Mouse (Mus musculus) forebrain, embryonic 11.5 days (tissue): ENCODE results near the gene Pcca. TPM values are rescaled to one million over a fixed set of nuclear protein-coding genes. Genes with fewer than 3 reads are reported as not detected.

Experiments
- ATAC-seq: fragments of 200-750 bp; cut with Nextera tagmentation; replicated peaks from 2 replicates; pipeline ENCODE4 v1.8.0; 2017; ENCODE audit warnings: moderate TSS enrichment; ENCODE audit not compliant: low FRiP score
- DNase-seq: peaks from one replicate; pipeline ENCODE4 v3.0.0-alpha.2; 2017; ENCODE audit warnings: low spot score
- H3K27ac ChIP-seq: fragments of 300-500 bp; sonication (generic); 2 replicates; pipeline ENCODE4 v1.5.1; 2014; ENCODE audit warnings: low read depth, low read length
- H3K27me3 ChIP-seq: fragments of 300-500 bp; sonication (generic); 2 replicates; pipeline ENCODE4 v1.6.1; 2014; ENCODE audit warnings: mild to moderate bottlenecking, low read length, mixed read lengths; ENCODE audit not compliant: control insufficient read depth, insufficient read depth
- H3K36me3 ChIP-seq: fragments of 300-500 bp; sonication (generic); 2 replicates; pipeline ENCODE4 v1.6.1; 2014; ENCODE audit warnings: mild to moderate bottlenecking, low read length, moderate library complexity, mixed read lengths; ENCODE audit not compliant: control insufficient read depth, insufficient read depth
- H3K4me1 ChIP-seq: fragments of 300-500 bp; sonication (generic); replicated peaks from 2 replicates; pipeline ENCODE4 v1.6.1; 2014; ENCODE audit warnings: low read length, mixed read lengths; ENCODE audit not compliant: control insufficient read depth, insufficient read depth
- H3K4me2 ChIP-seq: fragments of 300-500 bp; sonication (generic); 2 replicates; pipeline ENCODE4 v1.6.1; 2014; ENCODE audit warnings: low read depth, mild to moderate bottlenecking, low read length, moderate library complexity, mixed read lengths; ENCODE audit not compliant: severe bottlenecking
- H3K4me3 ChIP-seq: fragments of 300-500 bp; sonication (generic); 2 replicates; pipeline ENCODE4 v1.5.1; 2014; ENCODE audit warnings: low read depth, low read length
- H3K9ac ChIP-seq: fragments of 300-500 bp; sonication (generic); 2 replicates; pipeline ENCODE4 v1.6.1; 2014; ENCODE audit warnings: low read length
- H3K9me3 ChIP-seq: fragments of 300-500 bp; sonication (generic); 2 replicates; pipeline ENCODE4 v1.6.1; 2016; ENCODE audit warnings: low read length, mixed read lengths; ENCODE audit not compliant: control insufficient read depth
- WGBS: fragments of 180-500 bp; shearing (Covaris S2); extraction: QIAGEN DNeasy Blood & Tissue Kit; methylation state at CpG from one replicate; pipeline ENCODE4 v1.1.7; 2014; 5-methylcytosine and 5-hydroxymethylcytosine counted together
- polyA plus RNA-seq: library from polyadenylated mRNA; unstranded; fragments of >200 nt; fragmentation: Nextera tagmentation; extraction: Ambion mirVana; gene quantifications from 2 replicates; pipeline ENCODE4 v1.2.1, GENCODE M21; 2014

The Pcca gene
- polyA plus RNA-seq, 1 experiment from 2014 or later = 39.6 TPM

- H3K27me3 ChIP-seq = no peaks in the 10 kb centered on the region
- no peak overlapping the region for H3K27ac ChIP-seq
- DNase-seq (no peak), ATAC-seq (no peak)
- 57% methylated on average over 2 of the region's 2 CpGs for WGBS
- H3K4me1 ChIP-seq = 0 out of 2 replicates have a peak, but pooled peaks cover 2% of the 10 kb centered on the region
- H3K9ac ChIP-seq = no peak overlapping the region
- no peaks in the 10 kb centered on the region for H3K36me3 ChIP-seq
- H3K9me3 ChIP-seq = no peaks in the 10 kb centered on the region
- H3K4me2 ChIP-seq = no peak overlapping the region
- H3K4me3 ChIP-seq = no peak overlapping the region
Measured at GRCm38 (mm10) chr14:122753278-122753677, 219.2 kb downstream of the Pcca start.

GRCm38 (mm10) chr14:122754311-122754710, 220.2 kb downstream of the Pcca start:
- Histone ChIP-seq H3K4me1 (0 out of 2 replicates have a peak, but pooled peaks cover 2% of the 10 kb centered on the region), H3K9ac (no peak overlapping the region), H3K4me3 (no peak overlapping the region), H3K9me3 (no peaks in the 10 kb centered on the region), H3K27me3 (no peaks in the 10 kb centered on the region), H3K4me2 (no peak overlapping the region), H3K36me3 (no peaks in the 10 kb centered on the region), H3K27ac (no peak overlapping the region)
- no peak for DNase-seq
- ATAC-seq = no peak
- 92% methylated on average over 3 of the region's 3 CpGs for WGBS

- Histone ChIP-seq H3K36me3 (no peaks in the 10 kb centered on the region), H3K4me3 (no peak overlapping the region), H3K9me3 (no peaks in the 10 kb centered on the region), H3K27me3 (no peaks in the 10 kb centered on the region), H3K4me1 (0 out of 2 replicates have a peak, but pooled peaks cover 2% of the 10 kb centered on the region), H3K9ac (no peak overlapping the region), H3K27ac (no peak overlapping the region), H3K4me2 (no peak overlapping the region)
- ATAC-seq (no peak), DNase-seq (peak; percentile 61)
- 63% methylated on average over 13 of the region's 13 CpGs for WGBS
Measured at GRCm38 (mm10) chr14:122755559-122755958, 221.4 kb downstream of the Pcca start.

GRCm38 (mm10) chr14:122756671-122757070, 222.5 kb downstream of the Pcca start:
- WGBS = 94% methylated on average over 1 of the region's 1 CpGs
- no peaks in the 10 kb centered on the region for H3K9me3 ChIP-seq
- H3K27me3 ChIP-seq = no peaks in the 10 kb centered on the region
- 0 out of 2 replicates have a peak, but pooled peaks cover 2% of the 10 kb centered on the region for H3K4me1 ChIP-seq
- no peaks in the 10 kb centered on the region for H3K36me3 ChIP-seq
- no peak overlapping the region for H3K4me3 ChIP-seq
- DNase-seq (no peak), ATAC-seq (no peak)
- no peak overlapping the region for H3K4me2 ChIP-seq
- H3K9ac ChIP-seq = no peak overlapping the region
- H3K27ac ChIP-seq = no peak overlapping the region

- 72% methylated on average over 3 of the region's 3 CpGs for WGBS
- no peaks in the 10 kb centered on the region for H3K27me3 ChIP-seq
- H3K4me1 ChIP-seq = 0 out of 2 replicates have a peak, but pooled peaks cover 2% of the 10 kb centered on the region
- H3K9me3 ChIP-seq = no peaks in the 10 kb centered on the region
- ATAC-seq = no peak; the same call in 1 of the 2 replicates
- H3K36me3 ChIP-seq = no peaks in the 10 kb centered on the region
- no peak overlapping the region for H3K27ac ChIP-seq
- H3K4me3 ChIP-seq = no peak overlapping the region
- DNase-seq = no peak
- H3K9ac ChIP-seq = no peak overlapping the region
- no peak overlapping the region for H3K4me2 ChIP-seq
Measured at GRCm38 (mm10) chr14:122759890-122760289, 225.8 kb downstream of the Pcca start.

- Histone ChIP-seq H3K27ac (no peak overlapping the region), H3K9ac (no peak overlapping the region), H3K27me3 (no peaks in the 10 kb centered on the region), H3K4me2 (no peak overlapping the region), H3K4me3 (no peak overlapping the region), H3K36me3 (no peaks in the 10 kb centered on the region), H3K9me3 (no peaks in the 10 kb centered on the region), H3K4me1 (no peaks in the 10 kb centered on the region)
- DNase-seq (no peak), ATAC-seq (no peak)
Measured at GRCm38 (mm10) chr14:122760803-122761202, 226.7 kb downstream of the Pcca start.

GRCm38 (mm10) chr14:122762603-122763002, 228.5 kb downstream of the Pcca start:
- no peaks in the 10 kb centered on the region for H3K36me3 ChIP-seq
- H3K27me3 ChIP-seq = no peaks in the 10 kb centered on the region
- H3K4me2 ChIP-seq = no peak overlapping the region
- H3K9me3 ChIP-seq = no peaks in the 10 kb centered on the region
- H3K9ac ChIP-seq = no peak overlapping the region
- DNase-seq (no peak), ATAC-seq (no peak)
- H3K4me3 ChIP-seq = no peak overlapping the region
- H3K27ac ChIP-seq = no peak overlapping the region
- no peaks in the 10 kb centered on the region for H3K4me1 ChIP-seq

GRCm38 (mm10) chr14:122765951-122766350, 231.8 kb downstream of the Pcca start:
- Histone ChIP-seq H3K27me3 (no peaks in the 10 kb centered on the region), H3K9me3 (no peaks in the 10 kb centered on the region), H3K4me1 (no peaks in the 10 kb centered on the region), H3K4me3 (no peak overlapping the region), H3K27ac (no peak overlapping the region), H3K9ac (no peak overlapping the region), H3K4me2 (no peak overlapping the region), H3K36me3 (no peaks in the 10 kb centered on the region)
- WGBS = 78% methylated on average over 2 of the region's 2 CpGs
- DNase-seq = no peak
- no peak for ATAC-seq

- no peaks in the 10 kb centered on the region for H3K4me1 ChIP-seq
- no peaks in the 10 kb centered on the region for H3K27me3 ChIP-seq
- no peak overlapping the region for H3K4me2 ChIP-seq
- no peak overlapping the region for H3K9ac ChIP-seq
- H3K4me3 ChIP-seq = no peak overlapping the region
- ATAC-seq (no peak), DNase-seq (no peak)
- no peaks in the 10 kb centered on the region for H3K9me3 ChIP-seq
- 93% methylated on average over 5 of the region's 5 CpGs for WGBS
- H3K36me3 ChIP-seq = no peaks in the 10 kb centered on the region
- no peak overlapping the region for H3K27ac ChIP-seq
Measured at GRCm38 (mm10) chr14:122766448-122766847, 232.3 kb downstream of the Pcca start.
